Mouse (Mus musculus): ENCODE data around the gene Phactr3.

The Phactr3 gene

DNA sequence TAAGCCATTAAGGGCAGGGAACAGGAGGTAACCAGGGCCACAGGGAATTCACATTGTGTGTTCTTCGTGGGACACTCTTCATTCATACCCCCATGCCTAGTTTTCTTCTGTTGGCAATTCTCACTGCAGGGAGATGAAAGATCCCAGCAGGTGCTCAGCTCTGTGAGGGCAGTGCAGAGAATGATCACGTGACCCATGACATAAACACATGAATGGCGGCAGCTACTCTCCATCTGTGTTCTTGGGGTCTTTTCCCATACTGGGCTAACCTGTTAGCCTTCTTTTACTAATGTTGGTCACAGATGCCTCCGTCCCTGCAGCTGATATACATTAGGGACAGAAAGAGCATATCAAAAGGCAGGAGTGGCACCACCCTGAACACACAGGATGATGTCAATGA is 16.9 kb downstream of the Phactr3 start:
- no peak for DNase-seq (ENCODE audit: low spot score in 2 of 2)

DNA sequence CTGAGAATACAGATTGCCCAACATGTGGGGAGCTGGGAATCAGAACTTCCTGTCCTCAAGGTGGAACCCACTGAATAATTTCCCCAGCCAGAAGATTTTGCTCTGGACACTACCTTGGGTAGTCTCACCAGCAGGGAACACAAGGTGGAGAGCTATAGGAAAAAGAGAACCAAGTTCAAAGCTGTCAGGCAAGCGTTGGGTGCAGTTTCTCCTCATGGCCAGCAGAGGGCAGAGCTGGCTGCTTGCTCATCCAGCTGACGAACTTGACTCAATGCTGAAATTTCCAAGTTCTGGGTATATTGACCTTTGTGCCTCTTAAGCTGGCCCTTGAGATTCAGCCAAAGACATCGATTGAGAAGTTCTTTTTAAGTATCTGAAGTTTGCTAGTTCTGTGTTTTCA is 18.7 kb downstream of the Phactr3 start:
- DNase-seq (ENCODE audit: low spot score in 2 of 2) = peak; percentile 9 to 30

- no peak for DNase-seq (ENCODE audit: low spot score in 2 of 2)
Observed at GRCm38 (mm10) chr2:178141489-178141922, 22.7 kb downstream of the Phactr3 start.

DNA sequence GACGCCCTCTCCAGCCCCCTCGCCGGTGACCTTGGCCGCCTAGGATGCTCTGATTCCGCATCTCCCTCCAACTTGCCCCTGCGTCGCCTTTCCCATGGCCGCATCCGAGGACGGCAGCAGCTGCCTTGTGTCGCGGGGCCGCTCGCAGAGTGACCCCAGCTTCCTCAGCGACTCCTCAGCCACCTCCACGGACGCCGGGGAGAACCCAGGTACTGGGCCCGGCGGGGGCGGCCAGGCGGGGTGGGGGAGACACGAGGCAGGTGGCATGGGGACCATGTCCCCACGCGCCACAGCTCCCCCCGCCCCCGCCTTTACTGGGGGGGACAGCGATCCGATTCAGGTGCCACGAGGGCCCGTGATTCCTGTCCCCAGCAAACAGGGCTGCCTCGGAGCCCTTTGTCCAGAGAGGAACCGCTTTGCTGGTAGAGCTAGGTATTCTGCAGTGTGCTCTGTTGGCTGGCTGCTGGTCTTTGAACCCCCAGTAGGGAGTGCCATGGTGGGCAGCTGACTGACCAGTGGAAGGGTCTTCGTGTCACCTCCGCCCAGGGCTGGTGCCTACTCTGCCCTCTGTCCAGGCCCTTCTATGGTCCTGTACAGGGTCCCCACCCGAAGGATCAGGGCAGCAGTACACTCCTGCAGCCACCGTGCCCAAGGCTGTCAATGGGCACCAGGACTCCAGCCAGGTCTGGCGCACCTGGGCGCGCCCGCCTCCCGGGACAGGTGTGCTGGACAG is 23.7 kb downstream of the Phactr3 start:
- DNase-seq (ENCODE audit: low spot score in 2 of 2) = no peak

- DNase-seq (ENCODE audit: low spot score in 2 of 2) = no peak
Observed at GRCm38 (mm10) chr2:178143024-178143415, 24.2 kb downstream of the Phactr3 start.

GRCm38 (mm10) chr2:178143898-178144297 is 25.1 kb downstream of the Phactr3 start:
- no peak for DNase-seq (ENCODE audit: low spot score in 2 of 2)

DNA sequence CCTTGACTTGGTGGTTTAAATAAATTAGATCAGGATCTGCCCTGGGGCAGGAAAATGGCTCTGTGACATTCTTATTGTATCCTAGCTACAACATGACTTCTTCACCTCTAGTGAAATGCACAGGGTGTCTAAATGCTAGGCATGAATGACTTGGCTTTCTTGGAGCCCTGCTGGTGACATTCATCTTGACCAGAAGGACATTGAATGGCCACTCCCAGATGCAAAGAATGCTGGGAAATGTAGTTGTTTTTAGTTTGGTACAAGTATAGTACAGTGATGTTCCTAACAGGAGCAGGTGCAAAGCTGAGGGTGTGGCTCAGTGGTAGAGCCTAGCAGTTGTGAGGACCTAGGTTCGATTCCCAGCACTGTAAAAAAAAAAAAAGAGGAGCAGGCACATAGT is 30.5 kb downstream of the Phactr3 start:
- no peak for DNase-seq (ENCODE audit: low spot score in 2 of 2)

- no peak for DNase-seq (ENCODE audit: low spot score in 2 of 2)
Observed at GRCm38 (mm10) chr2:178150697-178151096, 31.9 kb downstream of the Phactr3 start.

- no peak for DNase-seq (ENCODE audit: low spot score in 2 of 2)
Observed at GRCm38 (mm10) chr2:178153601-178154000, 34.8 kb downstream of the Phactr3 start.

- DNase-seq (ENCODE audit: low spot score in 2 of 2) = no peak
Observed at GRCm38 (mm10) chr2:178154129-178154528, 35.4 kb downstream of the Phactr3 start.

- DNase-seq (ENCODE audit: low spot score in 2 of 2) = no peak
Observed at GRCm38 (mm10) chr2:178154576-178154975, 35.8 kb downstream of the Phactr3 start.

- DNase-seq (ENCODE audit: low spot score in 2 of 2) = no peak
Observed at GRCm38 (mm10) chr2:178155176-178155916, 36.6 kb downstream of the Phactr3 start.

DNA sequence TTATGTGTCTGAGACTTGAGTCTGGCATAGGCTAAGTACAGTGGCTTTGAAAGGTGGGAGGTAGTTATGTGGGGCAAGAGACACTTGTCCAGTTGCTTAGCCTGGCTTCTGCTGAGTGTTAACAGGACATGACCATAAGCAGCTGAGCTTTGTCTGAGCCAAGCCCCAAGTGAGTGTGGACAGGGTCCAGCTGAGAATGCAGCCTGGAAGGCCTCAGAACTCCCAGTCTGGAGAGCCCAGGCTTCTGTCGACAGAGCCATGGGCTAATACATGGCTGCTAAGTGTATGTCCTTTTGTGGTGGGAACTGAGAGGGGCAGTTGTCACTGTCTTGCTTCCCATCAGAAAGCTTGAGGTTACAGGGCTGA is 37.1 kb downstream of the Phactr3 start:
- DNase-seq (ENCODE audit: low spot score in 2 of 2) = no peak

GRCm38 (mm10) chr2:178158936-178159335 is 40.2 kb downstream of the Phactr3 start:
- no peak for DNase-seq (ENCODE audit: low spot score in 2 of 2)

DNA sequence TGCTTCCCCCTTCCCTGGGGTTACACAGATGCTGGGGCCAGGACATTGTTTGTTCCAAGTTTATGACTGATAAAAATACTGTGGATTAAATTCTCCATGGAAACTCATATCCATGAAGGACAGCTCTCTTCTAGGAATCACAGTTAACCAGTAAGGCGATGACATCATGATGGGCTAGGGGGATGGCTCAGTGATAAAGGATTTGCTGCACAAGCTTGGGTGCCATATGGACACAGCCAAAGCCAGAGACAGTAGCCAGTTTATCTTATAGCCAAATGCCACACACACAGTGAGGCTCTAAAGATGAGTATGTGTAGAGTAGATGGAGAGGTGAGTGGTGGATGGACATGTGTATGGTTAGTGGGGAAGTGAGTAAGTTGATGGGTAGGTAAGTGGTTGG is 45.2 kb downstream of the Phactr3 start:
- no peak for DNase-seq (ENCODE audit: low spot score in 2 of 2)

DNA sequence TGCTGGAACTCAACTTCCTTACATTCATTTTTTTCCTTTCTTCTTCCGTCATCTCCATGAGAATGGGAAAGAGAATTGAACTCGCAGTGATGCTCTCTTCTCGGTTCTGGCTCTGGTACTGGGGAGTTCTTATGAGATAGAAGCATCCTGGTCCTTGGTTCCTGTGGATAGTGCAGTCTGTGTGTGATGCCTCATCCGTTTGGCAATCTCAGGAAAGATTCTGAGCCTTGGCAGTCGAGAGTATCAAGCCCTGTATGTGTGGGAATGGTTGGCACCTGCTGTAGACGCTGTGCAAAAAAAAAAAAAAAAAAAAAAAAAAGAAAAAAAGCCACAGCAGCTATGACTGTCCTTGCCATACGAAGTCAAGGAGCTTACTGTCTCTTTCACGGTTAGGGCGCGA is 47.2 kb downstream of the Phactr3 start:
- DNase-seq (ENCODE audit: low spot score in 2 of 2) = no peak

GRCm38 (mm10) chr2:178169983-178170382 is 51.2 kb downstream of the Phactr3 start:
- DNase-seq (ENCODE audit: low spot score in 2 of 2) = no peak

DNA sequence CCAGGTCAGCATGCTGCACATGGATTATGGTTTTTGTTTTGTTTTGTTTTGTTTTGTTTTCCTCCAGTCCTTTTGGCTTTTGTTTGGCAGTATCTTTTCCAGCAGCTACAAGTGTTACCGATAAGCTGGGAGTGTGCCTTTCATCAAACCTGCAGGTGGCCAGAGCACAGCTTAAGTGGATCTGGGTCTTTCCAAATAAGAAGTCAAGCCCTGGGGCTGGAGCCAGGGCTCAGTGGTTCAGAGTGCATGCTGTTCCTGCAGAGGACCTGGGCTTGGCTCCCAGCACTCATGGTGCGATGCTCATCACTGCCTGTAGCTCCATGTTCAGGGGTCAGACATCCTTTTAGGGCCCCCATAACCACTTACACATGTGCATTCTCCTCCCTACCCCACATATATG is 55.2 kb downstream of the Phactr3 start:
- DNase-seq (ENCODE audit: low spot score in 2 of 2) = no peak

DNA sequence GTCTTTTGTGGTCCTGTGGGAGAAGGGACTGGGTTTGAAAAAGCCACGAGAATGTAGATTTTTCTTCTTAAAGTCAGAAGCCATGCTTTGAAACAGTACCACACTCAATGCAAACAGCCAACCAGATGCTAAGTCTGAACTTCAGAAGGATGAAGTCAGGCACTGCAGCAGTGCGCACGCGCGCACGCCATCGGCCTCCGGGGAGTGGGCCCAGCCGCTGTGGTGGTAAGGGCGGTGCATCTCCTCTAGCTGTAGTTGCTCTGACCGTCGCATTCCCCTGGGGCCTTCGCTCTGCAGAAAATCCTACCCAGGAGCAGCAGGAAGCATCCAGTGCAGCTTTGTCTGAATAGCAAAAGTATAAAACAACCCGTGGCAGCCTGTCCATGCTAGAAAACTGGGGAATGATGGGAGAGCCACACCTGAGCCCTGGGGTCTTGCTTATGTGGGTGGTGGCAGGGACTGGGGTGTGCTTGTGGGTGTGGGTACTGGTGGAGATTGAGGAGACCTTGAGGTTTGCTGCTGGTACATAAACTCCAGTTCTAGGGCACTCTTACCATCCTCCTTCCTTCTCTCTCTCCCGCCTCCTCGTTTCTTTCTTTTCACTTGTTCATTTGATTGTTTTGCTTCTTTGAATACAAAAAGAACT is 56.6 kb downstream of the Phactr3 start:
- no peak for DNase-seq (ENCODE audit: low spot score in 2 of 2)

DNA sequence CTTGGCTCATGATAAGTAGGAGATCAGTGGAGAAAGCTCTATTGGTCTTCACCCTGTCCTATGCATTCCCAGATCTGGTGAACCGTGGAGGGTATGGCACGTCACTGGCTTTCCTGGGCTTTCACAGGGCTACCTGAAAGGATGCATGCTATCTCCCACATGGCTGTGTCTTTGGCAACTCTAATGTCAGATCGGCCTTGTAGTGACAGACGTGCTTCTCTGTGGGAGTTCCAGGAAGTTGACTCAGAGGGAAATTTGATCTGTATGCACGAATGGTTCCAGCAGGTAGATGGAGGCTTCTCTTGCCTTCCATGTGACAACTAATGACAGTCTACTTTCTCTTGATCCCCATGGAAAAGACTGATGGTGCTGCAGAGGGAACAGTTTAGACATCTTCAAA is 65.5 kb downstream of the Phactr3 start:
- DNase-seq (ENCODE audit: low spot score in 2 of 2) = no peak

DNA sequence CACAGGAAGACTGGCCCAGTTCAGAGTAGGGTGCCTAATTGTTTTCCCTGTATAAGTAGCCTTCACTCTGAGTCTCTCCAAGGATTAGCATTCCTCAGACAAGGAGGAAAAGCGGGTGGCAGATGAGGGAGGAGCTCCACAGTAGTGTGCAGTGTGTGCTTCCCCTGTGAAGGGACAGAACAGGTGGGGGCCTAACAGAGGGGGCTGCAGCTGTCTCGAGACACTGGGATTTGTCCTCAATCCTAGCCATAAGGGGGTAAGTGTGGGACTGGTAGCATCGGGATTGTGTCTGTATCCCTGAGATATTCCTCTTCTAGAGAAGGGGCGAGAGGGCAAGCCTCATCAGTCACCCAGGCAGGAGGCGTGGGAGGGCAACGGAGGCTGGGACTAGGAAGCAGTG is 66.1 kb downstream of the Phactr3 start:
- DNase-seq (ENCODE audit: low spot score in 2 of 2) = no peak

- no peak for DNase-seq (ENCODE audit: low spot score in 2 of 2)
Observed at GRCm38 (mm10) chr2:178188988-178189387, 70.2 kb downstream of the Phactr3 start.

- no peak for DNase-seq (ENCODE audit: low spot score in 2 of 2)
Observed at GRCm38 (mm10) chr2:178192881-178193280, 74.1 kb downstream of the Phactr3 start.

Data from spleen, postnatal 10 days (tissue).